Comparison of ENCODE assay signal across 15 mouse cellular contexts in the genomic region with DNA sequence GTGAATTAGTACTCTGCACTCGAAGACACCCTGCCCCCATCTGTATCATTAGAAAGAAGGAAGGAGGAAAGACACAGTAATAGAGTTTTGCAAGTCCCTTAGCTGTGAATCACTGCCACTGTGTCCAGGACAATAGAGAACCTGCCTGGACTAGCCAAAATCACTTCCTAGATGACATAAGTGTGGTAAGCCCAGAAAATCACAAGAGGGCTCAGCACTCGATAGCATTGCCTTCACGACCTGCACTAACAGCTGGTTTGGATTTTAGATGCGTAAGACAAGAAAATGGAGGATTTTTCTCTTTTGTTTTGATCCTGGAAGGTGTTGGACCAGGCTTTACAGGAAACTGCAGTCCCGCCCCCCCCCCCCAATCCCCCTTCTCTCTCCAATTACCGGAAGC. TPM values are rescaled to one million over a fixed set of nuclear protein-coding genes. Genes with fewer than 3 reads are reported as not detected.
DNase-seq lines count a peak whose midpoint lies in the region; ATAC-seq and TF ChIP-seq lines count a peak whose summit lies in the region.
"Had no signal": no experiment of that assay in that cellular context is flagged by ENCODE, and none has a peak within 500 bp of the region (broad histone marks: within the 10 kb centered on the region; RNA-seq: fewer than 3 reads in every experiment).

No protein-coding gene starts in this region.

- DNase-seq in heart, adult 8-10 months (ENCODE audit: low spot score): no peak
- DNase-seq in liver, adult 2 months (ENCODE audit: extremely low read depth, low read depth, low spot score): no peak
- no peak for DNase-seq in liver, embryonic 11.5 days (ENCODE audit: low spot score)
- peak; percentile 63 for DNase-seq in embryonic facial prominence, embryonic 11.5 days (ENCODE audit: low spot score)
- DNase-seq in cerebellum, postnatal 36 days: no peak
- DNase-seq in gastrocnemius, postnatal 4 days (ENCODE audit: low spot score in 2 of 2): no peak
- DNase-seq: adrenal gland, adult 8-10 months; kidney, postnatal 25 days had no signal

- H3K9me3 ChIP-seq in heart, embryonic 16.5 days (replicated peaks; ENCODE audit: control insufficient read depth, low read length): peaks cover 3% of the 10 kb centered on the region; the same call in 1 of the 2 replicates
- no peaks in the 10 kb centered on the region for H3K9me3 ChIP-seq in liver, embryonic 11.5 days (ENCODE audit: control insufficient read depth, low read length)
- H3K9me3 ChIP-seq in embryonic facial prominence, embryonic 11.5 days (replicated peaks; ENCODE audit: control insufficient read depth, low read length): no peaks in the 10 kb centered on the region
- 0 out of 2 replicates have a peak, but pooled peaks cover 4% of the 10 kb centered on the region for H3K9me3 ChIP-seq in limb, embryonic 13.5 days
- H3K9me3 ChIP-seq: liver, embryonic 12.5 days; neural tube, embryonic 12.5 days had no signal

- no peak overlapping the region for H3K4me2 ChIP-seq in heart, embryonic 16.5 days (ENCODE audit: low read depth, low read length)
- H3K4me2 ChIP-seq in liver, embryonic 11.5 days: no peak overlapping the region
- H3K4me2 ChIP-seq in embryonic facial prominence, embryonic 11.5 days (ENCODE audit: low read depth, low read length): no peak overlapping the region
- H3K4me2 ChIP-seq in limb, embryonic 13.5 days (replicated peaks): peak overlapping the region; percentile 19; the same call in 1 of the 2 replicates
- H3K4me2 ChIP-seq: liver, embryonic 12.5 days; neural tube, embryonic 12.5 days had no signal

- no peak for TF ChIP-seq POLR2A in liver, adult 2 months (IDR thresholded peaks at IDR 0.05; ENCODE audit: extremely low read depth, insufficient read depth, low read length)

- H3K36me3 ChIP-seq in heart, embryonic 16.5 days (ENCODE audit: control insufficient read depth, insufficient read depth): no peaks in the 10 kb centered on the region
- H3K36me3 ChIP-seq in liver, adult 2 months (ENCODE audit: control insufficient read depth, insufficient read depth, low read length): no peaks in the 10 kb centered on the region
- H3K36me3 ChIP-seq in liver, embryonic 11.5 days (ENCODE audit: control insufficient read depth, insufficient read depth, low read length): no peaks in the 10 kb centered on the region
- H3K36me3 ChIP-seq in embryonic facial prominence, embryonic 11.5 days (replicated peaks; ENCODE audit: control insufficient read depth, insufficient read depth, low read depth, low read length): no peaks in the 10 kb centered on the region
- H3K36me3 ChIP-seq in limb, embryonic 13.5 days: no peaks in the 10 kb centered on the region
- H3K36me3 ChIP-seq: liver, embryonic 12.5 days; neural tube, embryonic 12.5 days had no signal

- no peaks in the 10 kb centered on the region for H3K79me2 ChIP-seq in liver, adult 2 months (ENCODE audit: control insufficient read depth, insufficient read depth, low read length)

- TF ChIP-seq CTCF in liver, adult 2 months (IDR thresholded peaks at IDR 0.05; ENCODE audit: low read depth, low read length): no peak

- H3K4me3 ChIP-seq in heart, embryonic 16.5 days (ENCODE audit: low read length): no peak overlapping the region
- H3K4me3 ChIP-seq in liver, adult 2 months (ENCODE audit: insufficient read depth, low read depth, low read length): no peak overlapping the region
- H3K4me3 ChIP-seq in liver, embryonic 11.5 days (ENCODE audit: low read depth, low read length): no peak overlapping the region
- H3K4me3 ChIP-seq in embryonic facial prominence, embryonic 11.5 days (ENCODE audit: low read depth, low read length): no peak overlapping the region
- no peak overlapping the region for H3K4me3 ChIP-seq in limb, embryonic 13.5 days
- H3K4me3 ChIP-seq: erythroblast, embryonic 14.5 days; liver, embryonic 12.5 days; neural tube, embryonic 12.5 days had no signal

- 44% methylated on average over 6 of the region's 6 CpGs for WGBS in heart, embryonic 16.5 days
- WGBS in liver, adult 2 months: 57% methylated on average over 6 of the region's 6 CpGs
- 36% methylated on average over 6 of the region's 6 CpGs for WGBS in liver, embryonic 11.5 days
- 34% methylated on average over 6 of the region's 6 CpGs for WGBS in embryonic facial prominence, embryonic 11.5 days
- WGBS in limb, embryonic 13.5 days: 21% methylated on average over 6 of the region's 6 CpGs

- ATAC-seq in heart, embryonic 16.5 days (replicated peaks; ENCODE audit: extremely low read depth, insufficient read depth, low FRiP score): 0 out of 2 replicates have a peak, but pooled peaks have one; percentile 41
- no peak for ATAC-seq in liver, embryonic 11.5 days (replicated peaks; ENCODE audit: low FRiP score)
- ATAC-seq in embryonic facial prominence, embryonic 11.5 days (replicated peaks; ENCODE audit: insufficient number of reproducible peaks, low FRiP score, low TSS enrichment, low read depth): no peak
- ATAC-seq in limb, embryonic 13.5 days (ENCODE audit: low FRiP score, low read depth): no peak
- ATAC-seq: CD4-positive, CD25-positive, alpha-beta regulatory T cell, adult 4 months; liver, embryonic 12.5 days; midbrain, embryonic 16.5 days had no signal

- H3K27me3 ChIP-seq in heart, embryonic 16.5 days (ENCODE audit: control insufficient read depth, insufficient read depth, low read length): no peaks in the 10 kb centered on the region
- no peaks in the 10 kb centered on the region for H3K27me3 ChIP-seq in liver, adult 2 months (ENCODE audit: control insufficient read depth, insufficient read depth, low read length)
- H3K27me3 ChIP-seq in liver, embryonic 11.5 days (replicated peaks; ENCODE audit: control insufficient read depth, insufficient read depth, low read length): peaks cover 10% of the 10 kb centered on the region
- H3K27me3 ChIP-seq in embryonic facial prominence, embryonic 11.5 days (ENCODE audit: control insufficient read depth, insufficient read depth, low read length): no peaks in the 10 kb centered on the region
- H3K27me3 ChIP-seq in limb, embryonic 13.5 days: no peaks in the 10 kb centered on the region

- H3K27ac ChIP-seq in heart, embryonic 16.5 days (ENCODE audit: low read length): peak overlapping the region; percentile 80
- H3K27ac ChIP-seq in liver, adult 2 months (replicated peaks; ENCODE audit: insufficient read depth, low read depth, low read length): peak overlapping the region; percentile 26; the same call in 1 of the 2 replicates
- H3K27ac ChIP-seq in liver, embryonic 11.5 days (ENCODE audit: low read depth, low read length): no peak overlapping the region
- no peak overlapping the region for H3K27ac ChIP-seq in embryonic facial prominence, embryonic 11.5 days (replicated peaks; ENCODE audit: low read depth, low read length)
- H3K27ac ChIP-seq in limb, embryonic 13.5 days: no peak overlapping the region; the same call in 1 of the 2 replicates
- H3K27ac ChIP-seq: liver, embryonic 12.5 days; neural tube, embryonic 12.5 days had no signal

- H3K4me1 ChIP-seq in heart, embryonic 16.5 days (ENCODE audit: control insufficient read depth, insufficient read depth, low read length): no peaks in the 10 kb centered on the region
- no peaks in the 10 kb centered on the region for H3K4me1 ChIP-seq in liver, adult 2 months (ENCODE audit: control insufficient read depth, insufficient read depth, low read length)
- H3K4me1 ChIP-seq in liver, embryonic 11.5 days (replicated peaks; ENCODE audit: control insufficient read depth, insufficient read depth, low read length): no peaks in the 10 kb centered on the region
- no peaks in the 10 kb centered on the region for H3K4me1 ChIP-seq in embryonic facial prominence, embryonic 11.5 days (ENCODE audit: control insufficient read depth, insufficient read depth, low read length)
- peaks cover 9% of the 10 kb centered on the region for H3K4me1 ChIP-seq in limb, embryonic 13.5 days
- H3K4me1 ChIP-seq: liver, embryonic 12.5 days; neural tube, embryonic 12.5 days had no signal

- H3K9ac ChIP-seq in heart, embryonic 16.5 days (ENCODE audit: low read length): no peak overlapping the region
- H3K9ac ChIP-seq in liver, adult 2 months (ENCODE audit: low read depth, low read length): no peak overlapping the region
- no peak overlapping the region for H3K9ac ChIP-seq in liver, embryonic 11.5 days (ENCODE audit: low read depth, low read length)
- no peak overlapping the region for H3K9ac ChIP-seq in embryonic facial prominence, embryonic 11.5 days (replicated peaks; ENCODE audit: low read length)
- H3K9ac ChIP-seq in limb, embryonic 13.5 days: no peak overlapping the region
- H3K9ac ChIP-seq: liver, embryonic 12.5 days; neural tube, embryonic 12.5 days had no signal

RNA-seq across cellular contexts. Expression of gene Elk3, which starts 6.0 kb away (rescaled TPM):
- polyA plus RNA-seq in heart, embryonic 16.5 days (2015; fragmentation: Nextera tagmentation; extraction: Ambion mirVana): 29.3 and 34.2 TPM in 2 replicates
- 10 to 100 TPM; 32.0 to 37.6 (median 35.2) TPM for total RNA-seq in heart, adult 8-10 months (2022)
- total RNA-seq in liver, adult 2 months (2014; rRNA removed): 3.4 and 4.8 TPM in 2 replicates
- 6.3 and 8.0 TPM in 2 replicates for polyA plus RNA-seq in liver, adult 2 months (2012; rRNA removed)
- polyA plus RNA-seq in liver, embryonic 11.5 days (2014; fragmentation: Nextera tagmentation; extraction: Ambion mirVana): 15.9 and 17.6 TPM in 2 replicates
- 34.0 and 37.2 TPM in 2 replicates for polyA plus RNA-seq in embryonic facial prominence, embryonic 11.5 days (2014; fragmentation: Nextera tagmentation; extraction: Ambion mirVana)
- polyA plus RNA-seq in limb, embryonic 13.5 days (2015; fragmentation: Nextera tagmentation; extraction: Ambion mirVana): 48.6 and 49.2 TPM in 2 replicates
- 10 to 100 TPM; 63.4 to 64.4 TPM for total RNA-seq in gastrocnemius, postnatal 4 days (2021)

Comparison
In these comparisons a context has a peak if more than half of its experiments do, and no peak if none do; other contexts are left out.
1. H3K27ac ChIP-seq: peak in heart, embryonic 16.5 days (single experiment) and liver, adult 2 months (single experiment); none in liver, embryonic 11.5 days (single experiment), embryonic facial prominence, embryonic 11.5 days (single experiment) and limb, embryonic 13.5 days (single experiment).